Mouse (Mus musculus): ENCODE results near the gene Rnf40. TPM values are rescaled to one million over a fixed set of nuclear protein-coding genes. Genes with fewer than 3 reads are reported as not detected.
A peak's percentile ranks its signal among the peaks of the same experiment; 100 is the strongest.

Rnf40 gene
- polyA plus RNA-seq, 1 experiment = 32.2 TPM

DNA sequence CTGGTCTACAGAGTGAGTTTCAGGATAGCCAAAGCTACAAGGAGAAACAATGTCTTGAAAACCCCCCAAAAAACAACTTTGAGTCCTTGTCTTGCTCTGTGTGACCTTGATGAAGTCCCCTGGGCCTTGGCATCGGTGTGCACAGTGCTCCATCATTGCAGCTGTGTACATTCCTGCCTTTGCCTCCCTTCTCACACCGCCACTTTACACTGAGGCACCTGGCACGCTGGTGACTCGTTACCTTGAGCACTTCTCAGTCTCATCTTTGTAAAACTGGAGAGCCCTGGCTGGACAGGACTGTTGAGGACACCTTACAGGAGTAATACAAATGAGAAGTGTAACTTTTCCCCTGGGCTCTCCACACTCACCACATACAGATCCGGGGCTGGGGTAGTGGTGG, 1.4 kb upstream of the Rnf40 start:
- TF ChIP-seq USF1 (IDR thresholded peaks at IDR 0.05; ENCODE audit: low read depth) (no peak), POLR2AphosphoS2 (IDR thresholded peaks at IDR 0.05; ENCODE audit: insufficient read length, low read depth) (no peak), REST (IDR thresholded peaks at IDR 0.05; ENCODE audit: insufficient read depth, insufficient read length) (no peak), TCF12 (IDR thresholded peaks at IDR 0.05; ENCODE audit: insufficient read depth, poor library complexity, severe bottlenecking) (no peak), POLR2A (IDR thresholded peaks at IDR 0.05; ENCODE audit: insufficient read length, low read depth) (no peak), TCF3 (IDR thresholded peaks at IDR 0.05; ENCODE audit: insufficient read length, low read depth) (no peak), MAX (IDR thresholded peaks at IDR 0.05; ENCODE audit: low read depth) (no peak), MYOG (IDR thresholded peaks at IDR 0.05; ENCODE audit: control insufficient read depth in 1 of 3, insufficient read depth in 1 of 3, insufficient read length in 2 of 3, low read depth in 2 of 3) (no peak), MYOD1 (IDR thresholded peaks at IDR 0.05; ENCODE audit: control insufficient read depth in 1 of 3, insufficient read length in 2 of 3, low read depth in 2 of 3) (no peak), E2F4 (IDR thresholded peaks at IDR 0.05; ENCODE audit: insufficient read depth) (no peak), SRF (IDR thresholded peaks at IDR 0.05; ENCODE audit: control insufficient read depth, insufficient read length, low read depth) (no peak), CEBPB (IDR thresholded peaks at IDR 0.05; ENCODE audit: insufficient read depth, poor library complexity, severe bottlenecking) (no peak)

DNA sequence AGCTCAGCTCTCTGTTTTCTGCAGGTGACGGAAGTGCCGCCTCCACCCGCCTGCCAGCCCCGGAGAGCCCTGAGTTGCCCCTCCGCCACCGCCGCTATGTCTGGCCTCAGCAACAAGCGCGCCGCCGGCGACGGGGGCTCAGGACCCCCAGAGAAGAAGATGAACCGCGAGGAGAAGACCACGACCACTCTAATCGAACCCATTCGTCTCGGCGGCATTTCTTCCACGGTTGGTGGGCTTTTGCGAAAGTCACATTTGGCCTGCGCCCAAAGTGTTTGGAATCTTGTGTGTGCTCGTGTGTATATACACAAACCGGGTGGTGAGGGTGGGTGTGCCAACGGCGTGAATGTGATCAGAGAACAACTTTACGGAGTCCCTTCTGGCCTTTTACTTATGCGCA, 334 bp downstream of the Rnf40 start:
- TF ChIP-seq MYOG (IDR thresholded peaks at IDR 0.05; ENCODE audit: control insufficient read depth in 1 of 3, insufficient read depth in 1 of 3, insufficient read length in 2 of 3, low read depth in 2 of 3) (no peak), TCF12 (IDR thresholded peaks at IDR 0.05; ENCODE audit: insufficient read depth, poor library complexity, severe bottlenecking) (no peak), USF1 (IDR thresholded peaks at IDR 0.05; ENCODE audit: low read depth) (no peak), E2F4 (IDR thresholded peaks at IDR 0.05; ENCODE audit: insufficient read depth) (no peak), MAX (IDR thresholded peaks at IDR 0.05; ENCODE audit: low read depth) (no peak), CEBPB (IDR thresholded peaks at IDR 0.05; ENCODE audit: insufficient read depth, poor library complexity, severe bottlenecking) (no peak), REST (IDR thresholded peaks at IDR 0.05; ENCODE audit: insufficient read depth, insufficient read length) (no peak), SRF (IDR thresholded peaks at IDR 0.05; ENCODE audit: control insufficient read depth, insufficient read length, low read depth) (no peak), MYOD1 (IDR thresholded peaks at IDR 0.05; ENCODE audit: control insufficient read depth in 1 of 3, insufficient read length in 2 of 3, low read depth in 2 of 3) (no peak), POLR2A (IDR thresholded peaks at IDR 0.05; ENCODE audit: insufficient read length, low read depth) (no peak), TCF3 (IDR thresholded peaks at IDR 0.05; ENCODE audit: insufficient read length, low read depth) (no peak), POLR2AphosphoS2 (IDR thresholded peaks at IDR 0.05; ENCODE audit: insufficient read length, low read depth) (no peak)
- Histone ChIP-seq H3K27me3 (ENCODE audit: control insufficient read depth, insufficient read depth, insufficient read length) (no peaks in the 10 kb centered on the region), H3ac (ENCODE audit: control insufficient read depth, insufficient read length) (peak overlapping the region; percentile 47), H3K4me3 (peak overlapping the region; percentile 70), H3K4me2 (ENCODE audit: low read depth) (peak overlapping the region; percentile 93), H3K36me3 (ENCODE audit: control insufficient read depth, insufficient read depth) (peaks cover 5% of the 10 kb centered on the region), H3K79me2 (ENCODE audit: control insufficient read depth, insufficient read depth) (peaks cover 14% of the 10 kb centered on the region)

More for the DNA sequence above, 1.4 kb upstream of the Rnf40 start:
- H3K4me3 ChIP-seq = peak overlapping the region; percentile 70
- peaks cover 14% of the 10 kb centered on the region for H3K79me2 ChIP-seq (ENCODE audit: control insufficient read depth, insufficient read depth)
- H3K4me2 ChIP-seq (ENCODE audit: low read depth) = peak overlapping the region; percentile 98
- no peak overlapping the region for H3ac ChIP-seq (ENCODE audit: control insufficient read depth, insufficient read length)
- H3K36me3 ChIP-seq (ENCODE audit: control insufficient read depth, insufficient read depth) = peaks cover 2% of the 10 kb centered on the region
- H3K27me3 ChIP-seq (ENCODE audit: control insufficient read depth, insufficient read depth, insufficient read length) = no peaks in the 10 kb centered on the region

DNA sequence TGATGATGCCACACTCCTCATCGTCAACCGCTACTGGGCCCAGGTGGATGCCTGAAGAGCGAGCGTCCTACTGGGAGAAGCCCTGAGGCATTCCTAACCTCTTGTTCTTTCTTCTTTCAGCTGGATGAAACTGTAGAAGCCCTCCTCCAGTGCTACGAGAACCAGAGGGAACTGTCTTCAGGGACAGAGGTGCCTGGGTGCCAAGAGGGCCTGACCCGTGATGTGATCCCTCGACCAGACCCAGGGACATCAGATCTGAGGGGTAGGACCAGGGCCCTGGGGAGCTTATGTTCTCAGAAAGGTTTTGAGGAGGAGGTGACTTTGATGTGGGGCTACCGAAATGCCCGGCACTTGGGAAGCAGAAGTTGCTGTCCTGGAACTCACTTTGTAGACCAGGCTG, 1.1 kb downstream of the Rnf40 start:
- peak overlapping the region; percentile 70 for H3K4me3 ChIP-seq
- peak overlapping the region; percentile 93 for H3K4me2 ChIP-seq (ENCODE audit: low read depth)
- TF ChIP-seq MYOG (IDR thresholded peaks at IDR 0.05; ENCODE audit: control insufficient read depth in 1 of 3, insufficient read depth in 1 of 3, insufficient read length in 2 of 3, low read depth in 2 of 3) (no peak), SRF (IDR thresholded peaks at IDR 0.05; ENCODE audit: control insufficient read depth, insufficient read length, low read depth) (no peak), USF1 (IDR thresholded peaks at IDR 0.05; ENCODE audit: low read depth) (no peak), TCF3 (IDR thresholded peaks at IDR 0.05; ENCODE audit: insufficient read length, low read depth) (no peak), REST (IDR thresholded peaks at IDR 0.05; ENCODE audit: insufficient read depth, insufficient read length) (no peak), TCF12 (IDR thresholded peaks at IDR 0.05; ENCODE audit: insufficient read depth, poor library complexity, severe bottlenecking) (no peak)
- H3K36me3 ChIP-seq (ENCODE audit: control insufficient read depth, insufficient read depth) = peaks cover 12% of the 10 kb centered on the region
- H3K27me3 ChIP-seq (ENCODE audit: control insufficient read depth, insufficient read depth, insufficient read length) = no peaks in the 10 kb centered on the region
- no peak overlapping the region for H3ac ChIP-seq (ENCODE audit: control insufficient read depth, insufficient read length)
- peaks cover 14% of the 10 kb centered on the region for H3K79me2 ChIP-seq (ENCODE audit: control insufficient read depth, insufficient read depth)

DNA sequence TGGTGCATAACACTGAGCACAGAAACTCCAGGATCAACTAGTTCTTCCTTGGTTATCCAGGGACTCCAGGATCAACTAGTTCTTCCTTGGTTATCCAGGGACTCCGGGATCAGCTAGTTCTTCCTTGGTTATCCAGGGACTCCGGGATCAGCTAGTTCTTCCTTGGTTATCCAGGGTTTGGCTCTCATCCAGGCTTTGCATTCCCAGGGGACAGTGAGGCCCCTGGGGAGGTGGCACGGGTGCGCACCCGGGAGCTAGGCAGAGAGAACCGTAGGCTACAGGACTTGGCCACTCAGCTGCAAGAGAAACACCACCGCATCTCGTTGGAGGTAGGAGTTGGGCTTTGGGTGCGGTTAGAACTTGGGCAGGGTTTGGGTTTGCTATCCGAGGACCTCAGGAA, 2.5 kb downstream of the Rnf40 start:
- peaks cover 14% of the 10 kb centered on the region for H3K79me2 ChIP-seq (ENCODE audit: control insufficient read depth, insufficient read depth)
- peaks cover 23% of the 10 kb centered on the region for H3K36me3 ChIP-seq (ENCODE audit: control insufficient read depth, insufficient read depth)
- no peak overlapping the region for H3ac ChIP-seq (ENCODE audit: control insufficient read depth, insufficient read length)
- H3K27me3 ChIP-seq (ENCODE audit: control insufficient read depth, insufficient read depth, insufficient read length) = no peaks in the 10 kb centered on the region
- H3K4me2 ChIP-seq (ENCODE audit: low read depth) = no peak overlapping the region
- H3K4me3 ChIP-seq = no peak overlapping the region
- no peak for TF ChIP-seq REST (IDR thresholded peaks at IDR 0.05; ENCODE audit: insufficient read depth, insufficient read length)
- TF ChIP-seq POLR2AphosphoS2 (IDR thresholded peaks at IDR 0.05; ENCODE audit: insufficient read length, low read depth) = no peak
- TF ChIP-seq SRF (IDR thresholded peaks at IDR 0.05; ENCODE audit: control insufficient read depth, insufficient read length, low read depth) = no peak
- TF ChIP-seq TCF12 (IDR thresholded peaks at IDR 0.05; ENCODE audit: insufficient read depth, poor library complexity, severe bottlenecking) = no peak
- no peak for TF ChIP-seq E2F4 (IDR thresholded peaks at IDR 0.05; ENCODE audit: insufficient read depth)
- TF ChIP-seq MAX (IDR thresholded peaks at IDR 0.05; ENCODE audit: low read depth) = no peak
- no peak for TF ChIP-seq USF1 (IDR thresholded peaks at IDR 0.05; ENCODE audit: low read depth)
- TF ChIP-seq POLR2A (IDR thresholded peaks at IDR 0.05; ENCODE audit: insufficient read length, low read depth) = no peak
- no peak for TF ChIP-seq MYOG (IDR thresholded peaks at IDR 0.05; ENCODE audit: control insufficient read depth in 1 of 3, insufficient read depth in 1 of 3, insufficient read length in 2 of 3, low read depth in 2 of 3)
- no peak for TF ChIP-seq CEBPB (IDR thresholded peaks at IDR 0.05; ENCODE audit: insufficient read depth, poor library complexity, severe bottlenecking)
- no peak for TF ChIP-seq TCF3 (IDR thresholded peaks at IDR 0.05; ENCODE audit: insufficient read length, low read depth)
- TF ChIP-seq MYOD1 (IDR thresholded peaks at IDR 0.05; ENCODE audit: control insufficient read depth in 1 of 3, insufficient read length in 2 of 3, low read depth in 2 of 3) = no peak
